Mouse (Mus musculus) left cerebral cortex, adult 9 months (tissue): Measurements from ENCODE around the gene Ak4.
"Not testable (repeated sequence)": the region's sequence is repeated elsewhere in the genome, so short reads cannot be mapped to it uniquely, and the experiment has no call there.

ENCODE experiments used
- DNase-seq, 2 experiments: peaks; one replicate each; pipeline ENCODE4 v3.0.0; 2022; ENCODE audit warnings: low spot score in 2 of 2

Ak4 gene

DNA sequence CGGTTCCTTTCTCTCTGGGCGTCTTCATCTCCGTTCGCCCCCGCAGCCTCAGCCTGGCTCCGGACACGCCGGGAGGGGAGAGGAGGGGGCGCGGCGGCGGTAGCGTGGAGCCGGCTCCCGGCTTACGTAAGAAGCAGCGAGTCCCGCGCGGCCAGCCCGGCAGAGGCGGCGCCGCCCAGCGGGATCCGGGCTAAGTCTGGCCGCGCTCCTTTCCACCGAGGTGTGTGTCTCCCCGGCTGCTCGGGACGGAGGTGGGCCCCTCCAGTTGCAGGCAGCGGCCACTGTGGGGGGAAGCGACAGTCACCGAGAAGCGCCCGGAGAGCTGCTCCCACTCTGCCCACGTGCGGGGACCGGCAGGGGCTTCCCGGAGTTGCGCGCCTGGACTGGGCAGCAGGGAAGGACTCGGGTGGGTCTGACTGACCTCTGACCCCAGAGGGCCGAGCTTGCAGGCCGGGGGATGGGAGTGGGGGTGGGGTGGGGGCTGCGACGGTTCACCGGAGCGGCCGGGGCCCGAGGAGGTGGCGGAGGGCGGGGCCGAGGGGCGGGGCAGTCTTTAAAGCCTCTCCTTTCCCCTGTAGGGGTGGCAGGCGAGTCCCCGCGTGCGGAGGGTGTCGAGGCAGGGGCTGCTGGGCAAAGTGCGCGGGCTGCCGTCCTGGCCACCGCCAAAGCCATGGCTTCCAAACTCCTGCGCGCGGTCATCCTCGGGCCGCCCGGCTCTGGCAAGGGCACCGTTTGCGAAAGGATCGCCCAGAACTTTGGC, at the start of gene Ak4:
Ak4 (plus strand) TSS at position 127 of the 760 bp plus-strand sequence.
- peak in 1 of 2 experiments; percentile 59 for DNase-seq

- no peak for DNase-seq
These were observed 49.3 kb upstream of the Ak4 start for GRCm38 (mm10) chr4:101369738-101370275.

DNA sequence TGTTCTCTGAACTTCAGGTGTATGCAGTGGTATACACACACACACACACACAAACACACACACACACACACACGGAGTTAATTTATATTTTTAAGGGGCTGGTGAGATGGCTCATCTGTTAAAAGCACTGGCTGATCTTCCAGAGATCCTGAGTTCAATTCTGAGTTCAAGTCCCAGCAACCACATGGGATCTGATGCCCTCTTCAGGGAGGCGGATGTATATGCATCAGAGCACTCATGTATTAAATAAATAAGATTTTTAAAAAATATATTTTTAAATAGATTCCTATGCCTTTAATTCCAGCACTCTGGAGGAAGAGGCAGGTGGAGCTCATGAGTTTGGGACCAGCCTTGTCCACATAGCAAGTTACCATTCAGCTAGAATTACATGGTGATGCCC, 46.8 kb upstream of the Ak4 start:
- no peak for DNase-seq

- no peak for DNase-seq
These were observed 46.3 kb upstream of the Ak4 start for GRCm38 (mm10) chr4:101372751-101373150.

- DNase-seq: no peak
These were observed 45.0 kb upstream of the Ak4 start for GRCm38 (mm10) chr4:101374104-101374503.

DNA sequence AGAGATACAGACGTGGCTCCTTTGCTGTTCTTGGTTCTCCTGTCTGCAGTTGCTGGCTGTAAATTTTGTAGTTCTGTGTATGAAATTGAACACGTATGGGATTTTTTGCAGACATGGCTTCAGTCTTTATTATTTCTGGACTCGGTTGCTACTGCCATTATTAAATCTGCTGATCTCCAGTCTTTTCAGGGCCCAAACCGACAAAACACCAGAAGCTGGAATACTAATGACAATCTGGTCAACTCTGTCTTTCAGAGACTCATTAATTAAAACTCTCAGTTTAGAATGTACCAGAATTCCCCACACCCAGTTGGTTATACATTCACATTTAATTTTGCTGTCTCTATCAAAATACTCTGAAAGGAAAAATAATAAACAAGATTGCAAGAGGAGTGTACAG, 42.2 kb upstream of the Ak4 start:
- no peak for DNase-seq

- DNase-seq: no peak
These were observed 40.8 kb upstream of the Ak4 start for GRCm38 (mm10) chr4:101378241-101378640.

GRCm38 (mm10) chr4:101378778-101379177, 40.3 kb upstream of the Ak4 start:
- DNase-seq: no peak

- DNase-seq: peak in 1 of 2 experiments; percentile 41
These were observed 34.1 kb upstream of the Ak4 start for GRCm38 (mm10) chr4:101385002-101385401.

DNA sequence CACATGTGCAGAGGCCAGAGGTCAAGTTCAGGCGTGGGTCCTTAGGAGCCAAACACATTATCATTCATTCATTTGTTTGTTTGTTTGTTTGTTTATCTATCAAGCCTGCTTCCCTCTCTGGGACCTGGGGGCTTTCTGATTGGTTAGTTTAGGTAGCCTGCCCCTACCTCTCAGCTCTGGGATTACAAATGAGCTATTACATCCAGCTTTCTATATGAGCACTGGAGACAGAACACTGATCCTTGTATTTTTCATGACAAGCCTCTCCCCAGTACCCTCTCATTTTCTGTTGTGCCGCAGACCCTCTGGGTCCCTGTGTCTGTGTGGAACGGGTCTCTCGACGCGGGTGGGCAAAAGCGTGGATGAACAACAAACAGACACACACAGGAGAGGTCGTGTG, 30.8 kb upstream of the Ak4 start:
- no peak for DNase-seq

DNA sequence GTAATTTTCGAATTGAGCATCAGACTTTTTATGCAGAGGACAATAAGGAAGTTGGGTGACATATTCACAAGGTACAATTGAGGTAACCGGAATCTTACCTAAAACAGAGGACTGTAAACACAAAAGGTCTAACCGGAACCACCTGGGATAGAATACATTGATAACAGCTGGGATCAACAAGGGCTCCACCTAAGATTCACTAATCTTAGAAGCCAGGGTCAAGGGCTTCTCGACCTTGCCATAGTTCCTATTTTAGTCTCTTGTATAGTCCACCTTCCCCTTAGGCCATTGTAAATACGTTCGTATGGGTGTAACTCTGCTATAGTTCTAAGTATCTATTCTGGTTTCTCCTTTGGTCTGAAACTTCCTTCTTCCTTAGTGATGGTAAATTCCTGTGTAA, 30.4 kb upstream of the Ak4 start:
- not testable (repeated sequence) for DNase-seq

- DNase-seq: no peak
These were observed 26.8 kb upstream of the Ak4 start for GRCm38 (mm10) chr4:101392229-101392628.

DNA sequence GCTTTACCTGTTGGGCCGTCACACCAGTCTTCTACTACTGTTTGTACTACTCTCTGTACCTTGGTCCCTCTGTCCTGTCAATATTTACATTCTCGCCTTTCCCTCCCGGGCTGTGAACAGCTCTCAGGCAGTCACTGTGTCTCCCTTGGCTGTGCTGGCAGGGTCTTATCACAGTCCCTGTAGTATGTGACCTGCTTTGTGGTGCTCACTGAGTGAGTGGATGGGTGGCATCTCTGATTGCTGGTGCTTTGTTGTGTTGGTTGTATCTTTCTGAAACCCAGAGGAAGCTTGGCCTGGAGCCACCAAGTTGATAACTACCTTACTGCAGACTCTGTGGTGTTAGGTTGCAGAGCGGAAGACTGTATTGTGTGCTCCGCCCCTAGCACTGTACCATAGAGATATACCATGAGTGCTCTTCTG, 25.8 kb upstream of the Ak4 start:
- DNase-seq: no peak

GRCm38 (mm10) chr4:101395021-101395533, 24.0 kb upstream of the Ak4 start:
- no peak for DNase-seq

DNA sequence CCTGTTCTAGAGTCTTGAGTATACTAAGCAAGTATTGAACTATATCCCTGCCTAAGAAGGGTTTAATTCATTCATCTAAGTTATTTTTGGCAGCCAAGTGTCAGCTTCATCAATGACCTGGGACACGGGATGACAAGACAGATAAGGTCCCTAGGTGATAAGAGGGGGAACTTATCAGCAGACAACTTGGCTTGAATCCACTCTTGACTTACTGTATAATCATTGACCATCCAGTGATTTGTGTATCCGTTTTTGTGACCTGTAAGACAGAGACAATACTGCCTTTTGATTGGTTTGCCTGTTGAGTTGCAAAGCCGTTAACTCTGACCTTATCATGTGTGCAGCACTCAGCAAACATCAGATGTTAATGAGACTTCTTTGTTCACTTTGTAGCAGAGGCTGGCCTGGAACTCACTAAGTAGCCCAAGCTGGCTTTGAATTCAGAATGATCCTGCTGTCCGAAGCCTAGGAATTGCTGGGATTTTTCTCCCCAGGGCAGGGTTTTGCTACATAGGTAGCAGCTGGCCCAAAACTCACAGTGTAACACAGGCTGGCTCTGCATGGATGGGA, 19.0 kb upstream of the Ak4 start:
- DNase-seq: no peak

GRCm38 (mm10) chr4:101401945-101402344, 17.1 kb upstream of the Ak4 start:
- no peak for DNase-seq

GRCm38 (mm10) chr4:101404863-101405262, 14.2 kb upstream of the Ak4 start:
- no peak for DNase-seq

- no peak for DNase-seq
These were observed 12.5 kb upstream of the Ak4 start for GRCm38 (mm10) chr4:101406411-101407196.

DNA sequence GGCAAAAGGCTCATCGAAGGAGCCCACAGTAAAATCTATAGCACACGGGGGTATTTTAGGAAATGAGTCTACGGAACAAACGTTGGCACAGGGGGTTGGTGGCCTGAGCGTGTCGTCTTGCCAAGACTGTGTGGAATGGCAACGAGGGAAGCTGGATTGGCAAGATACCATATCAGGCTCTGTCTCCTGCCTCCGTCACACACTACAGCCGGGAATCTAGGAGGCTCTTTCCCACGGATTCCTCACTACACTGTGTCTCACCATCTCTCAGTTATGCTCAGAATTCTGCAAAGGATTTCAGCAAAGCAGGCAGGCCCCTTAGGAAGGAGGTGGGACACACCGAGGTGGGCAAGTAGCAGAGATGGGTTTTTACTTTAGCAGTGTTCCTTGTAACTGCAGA, 2.1 kb upstream of the Ak4 start:
- DNase-seq: no peak

DNA sequence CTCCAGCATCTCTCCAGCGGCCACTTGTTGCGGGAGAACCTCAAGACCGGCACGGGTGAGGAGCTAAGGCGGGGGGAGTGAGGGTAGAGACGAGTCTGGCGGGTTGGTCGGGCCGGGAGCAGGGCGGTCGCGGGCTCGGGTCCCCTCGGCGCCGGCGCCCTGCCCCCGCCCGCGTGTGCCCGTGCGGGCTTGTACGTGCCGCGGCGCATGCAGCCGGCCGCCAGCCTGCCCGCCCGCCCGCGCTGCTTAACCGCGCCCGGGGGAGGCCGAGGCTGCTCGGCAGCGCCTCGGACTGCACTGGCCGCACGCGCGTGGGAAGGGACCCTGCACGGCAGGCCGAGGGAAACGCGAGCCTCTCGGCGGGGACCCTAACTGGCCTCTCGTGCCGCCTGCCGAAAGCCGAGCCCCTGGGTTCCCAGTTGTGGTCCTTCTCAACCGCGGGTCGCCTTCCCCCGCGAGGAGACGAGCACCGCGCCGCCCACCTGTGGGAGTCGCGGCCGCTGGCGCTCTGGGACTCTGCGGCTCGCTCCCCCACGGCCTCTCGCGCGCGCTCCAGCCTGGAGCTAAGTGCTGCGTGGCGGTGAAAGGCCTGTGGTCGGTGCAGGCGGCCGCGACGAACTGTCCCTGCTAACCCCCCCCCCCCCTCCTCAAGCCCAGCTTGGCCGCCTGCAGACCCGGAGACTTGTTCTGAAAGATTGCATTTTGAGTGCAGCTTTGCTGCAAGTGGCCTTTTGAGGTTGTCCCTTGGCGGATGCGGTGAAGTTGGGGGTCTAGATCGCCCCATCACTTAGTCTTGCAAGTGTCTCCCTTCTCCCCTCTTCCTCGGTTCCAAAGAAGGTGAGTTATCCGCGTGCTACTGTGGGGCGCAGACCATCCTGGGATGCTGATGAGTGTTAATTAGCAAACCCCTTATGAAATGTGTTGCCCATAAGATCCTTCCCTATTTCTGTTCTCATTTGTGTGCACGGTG, 1.1 kb downstream of the Ak4 start:
- no peak for DNase-seq

- no peak for DNase-seq
These were observed 3.9 kb downstream of the Ak4 start for GRCm38 (mm10) chr4:101422996-101423395.
